Mouse (Mus musculus) ES-E14 (cell line): Measurements from ENCODE around the gene Adssl1. TPM values are rescaled to one million over a fixed set of nuclear protein-coding genes. Genes with fewer than 3 reads are reported as not detected.

Experiments
- DNase-seq: peaks from one replicate; pipeline ENCODE4 v3.0.0-alpha.2; 2013; ENCODE audit warnings: low read depth, low spot score
- H3K27ac ChIP-seq: 2 replicates; pipeline ENCODE4 v1.5.1; 2012; ENCODE audit warnings: low read depth, mild to moderate bottlenecking, low read length, moderate library complexity, mixed read lengths; ENCODE audit not compliant: poor library complexity, insufficient read depth, severe bottlenecking
- H3K36me3 ChIP-seq: 2 replicates; pipeline ENCODE4 v1.6.1; 2012; ENCODE audit warnings: mild to moderate bottlenecking, low read length, moderate library complexity, mixed read lengths; ENCODE audit not compliant: control insufficient read depth, poor library complexity, insufficient read depth, severe bottlenecking
- H3K4me1 ChIP-seq, 2 experiments: fragments of 150-350 bp in 1 of 2; sonication (generic) in 1 of 2; 2 replicates each; pipeline ENCODE4 v1.6.1; 2012; ENCODE audit warnings: low read length in 2 of 2, mild to moderate bottlenecking in 1 of 2, mixed read lengths in 1 of 2; ENCODE audit not compliant: control insufficient read depth in 2 of 2, insufficient read depth in 2 of 2, poor library complexity in 1 of 2
- H3K4me3 ChIP-seq, 2 experiments: fragments of 150-350 bp in 1 of 2; sonication (generic) in 1 of 2; 2 replicates each; pipeline ENCODE4 v1.5.1; 2012; ENCODE audit warnings: low read length in 2 of 2, low read depth in 1 of 2, mild to moderate bottlenecking in 1 of 2, mixed read lengths in 1 of 2; ENCODE audit not compliant: insufficient read depth in 1 of 2, poor library complexity in 1 of 2, severe bottlenecking in 1 of 2
- H3K9ac ChIP-seq: 2 replicates; pipeline ENCODE4 v1.6.1; 2012; ENCODE audit warnings: low read depth, mild to moderate bottlenecking, low read length, mixed read lengths; ENCODE audit not compliant: poor library complexity, insufficient read depth, severe bottlenecking
- H3K9me3 ChIP-seq: fragments of 150-350 bp; sonication (generic); 2 replicates; pipeline ENCODE4 v1.6.1; 2012; ENCODE audit warnings: low read depth, mild to moderate bottlenecking, low read length; ENCODE audit not compliant: control insufficient read depth, insufficient read depth
- CHD2 ChIP-seq: IDR thresholded peaks from 2 replicates; pipeline ENCODE4 v1.6.1; 2014; ENCODE audit warnings: mild to moderate bottlenecking, low read depth, low read length, inconsistent platforms
- HCFC1 ChIP-seq: IDR thresholded peaks from 2 replicates; pipeline ENCODE4 v1.6.1; 2012; ENCODE audit warnings: low read length, inconsistent platforms, borderline replicate concordance; ENCODE audit not compliant: insufficient read depth
- MAFK ChIP-seq: IDR thresholded peaks from 2 replicates; pipeline ENCODE4 v1.6.1; 2014; ENCODE audit warnings: mild to moderate bottlenecking, low read depth, low read length, inconsistent platforms; ENCODE audit not compliant: insufficient read depth
- ZC3H11A ChIP-seq: IDR thresholded peaks from 2 replicates; pipeline ENCODE4 v1.6.1; 2012; ENCODE audit warnings: low read depth, mild to moderate bottlenecking, inconsistent platforms, low read length, borderline replicate concordance
- ZNF384 ChIP-seq: IDR thresholded peaks from 2 replicates; pipeline ENCODE4 v1.6.1; 2012; ENCODE audit warnings: low read depth, low read length, inconsistent platforms
- in situ Hi-C, 2 experiments: fragments of 600-800 bp; cut with MboI; formaldehyde crosslinking; loops; one replicate each; pipeline ENCODE4 v1.15.1; 2025; ENCODE audit warnings: low sequenced_read_pairs in 2 of 2, inconsistent platforms in 1 of 2; ENCODE audit not compliant: unreplicated experiment in 2 of 2
- total RNA-seq: library from RNA; depleted of rRNA; stranded (reverse); fragments of 300-350 nt; gene quantifications from 2 replicates; pipeline ENCODE4 v1.2.3, GENCODE M21; 2012

Adssl1 gene
- total RNA-seq, 1 experiment, result 2.4 TPM

DNA sequence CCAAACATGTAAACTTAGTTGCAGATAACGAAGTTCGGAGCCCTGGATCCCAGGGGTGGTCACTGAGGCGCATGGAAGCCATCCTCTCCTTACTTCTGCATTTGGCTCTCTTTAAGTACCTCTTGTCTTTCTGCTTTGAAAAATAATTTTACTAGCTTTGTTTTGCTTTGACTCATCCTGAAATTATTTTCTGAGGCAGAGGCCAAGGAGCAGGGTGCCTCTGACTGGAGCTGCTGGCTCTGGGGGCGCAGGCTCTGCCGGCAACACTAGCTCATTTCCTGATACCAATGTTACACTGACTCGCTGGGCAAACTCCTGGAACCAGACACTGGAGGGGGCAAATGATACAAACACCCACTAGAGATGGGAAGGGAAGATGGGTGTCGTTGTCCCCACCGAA is 39.9 kb upstream of the Adssl1 start:
- Histone ChIP-seq H3K27ac (no peak overlapping the region), H3K4me1 (peaks cover 0 to 17% of the 10 kb centered on the region in 2 experiments; a peak in 3 of 4 replicates), H3K4me3 (no peak overlapping the region), H3K9me3 (no peaks in the 10 kb centered on the region), H3K36me3 (no peaks in the 10 kb centered on the region), H3K9ac (no peak overlapping the region)
- in situ Hi-C loops, result no loop called here
- no peak for DNase-seq
- TF ChIP-seq ZNF384, result no peak
- TF ChIP-seq HCFC1, result no peak
- no peak for TF ChIP-seq ZC3H11A
- no peak for TF ChIP-seq MAFK
- TF ChIP-seq CHD2, result no peak

DNA sequence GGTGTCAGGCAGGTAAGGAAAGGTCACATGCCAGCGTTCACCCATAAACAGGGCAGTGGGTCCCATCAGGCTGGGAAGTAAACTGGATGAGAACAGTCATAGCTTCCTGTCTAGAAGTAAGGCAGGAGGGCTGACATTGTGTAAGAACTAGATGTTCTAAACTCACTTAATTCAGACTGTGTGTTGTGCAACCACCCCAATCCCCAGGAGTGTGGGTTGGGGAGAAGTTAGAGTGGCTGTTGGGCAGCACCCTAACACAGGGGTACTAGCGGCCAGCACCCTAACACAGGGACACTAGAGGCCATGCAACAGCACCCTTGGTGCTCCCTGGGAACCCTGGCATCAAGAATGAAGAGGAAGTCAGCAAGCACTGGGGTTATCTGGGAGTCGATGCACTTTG is 38.7 kb upstream of the Adssl1 start:
- H3K4me3 ChIP-seq, result no peak overlapping the region
- DNase-seq, result no peak
- H3K36me3 ChIP-seq, result no peaks in the 10 kb centered on the region
- in situ Hi-C loops, result no loop called here
- H3K9me3 ChIP-seq, result no peaks in the 10 kb centered on the region
- peaks cover 0 to 13% of the 10 kb centered on the region in 2 experiments; a peak in 3 of 4 replicates for H3K4me1 ChIP-seq
- no peak for TF ChIP-seq ZNF384
- H3K9ac ChIP-seq, result no peak overlapping the region
- no peak overlapping the region for H3K27ac ChIP-seq

DNA sequence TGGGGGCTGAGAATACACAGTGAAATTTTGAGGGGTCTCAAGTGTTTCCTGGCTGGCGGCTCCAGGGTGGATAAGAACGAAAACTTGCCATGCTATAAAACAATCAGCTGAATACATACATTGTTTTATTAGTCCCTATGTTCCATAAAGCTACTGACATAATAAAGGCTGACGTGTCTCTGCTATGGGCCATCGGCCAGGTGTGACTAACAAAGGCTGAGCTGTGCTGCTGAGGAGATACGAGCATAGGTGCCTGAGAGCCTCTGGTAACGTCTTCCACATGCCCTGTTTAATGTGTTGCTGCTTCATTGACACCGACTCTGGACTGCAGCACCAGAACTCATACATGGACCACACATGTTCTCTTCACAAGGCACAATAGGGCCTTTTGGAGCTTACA is 34.9 kb upstream of the Adssl1 start:
- DNase-seq, result no peak
- in situ Hi-C loops, result no loop called here
- Histone ChIP-seq H3K9me3 (no peaks in the 10 kb centered on the region), H3K27ac (no peak overlapping the region), H3K4me1 (peaks cover 2 to 6% of the 10 kb centered on the region in 2 experiments; a peak in 1 of 4 replicates), H3K9ac (no peak overlapping the region), H3K4me3 (no peak overlapping the region), H3K36me3 (no peaks in the 10 kb centered on the region)
- no peak for TF ChIP-seq CHD2
- TF ChIP-seq ZNF384, result no peak
- no peak for TF ChIP-seq HCFC1
- no peak for TF ChIP-seq MAFK
- TF ChIP-seq ZC3H11A, result no peak

DNA sequence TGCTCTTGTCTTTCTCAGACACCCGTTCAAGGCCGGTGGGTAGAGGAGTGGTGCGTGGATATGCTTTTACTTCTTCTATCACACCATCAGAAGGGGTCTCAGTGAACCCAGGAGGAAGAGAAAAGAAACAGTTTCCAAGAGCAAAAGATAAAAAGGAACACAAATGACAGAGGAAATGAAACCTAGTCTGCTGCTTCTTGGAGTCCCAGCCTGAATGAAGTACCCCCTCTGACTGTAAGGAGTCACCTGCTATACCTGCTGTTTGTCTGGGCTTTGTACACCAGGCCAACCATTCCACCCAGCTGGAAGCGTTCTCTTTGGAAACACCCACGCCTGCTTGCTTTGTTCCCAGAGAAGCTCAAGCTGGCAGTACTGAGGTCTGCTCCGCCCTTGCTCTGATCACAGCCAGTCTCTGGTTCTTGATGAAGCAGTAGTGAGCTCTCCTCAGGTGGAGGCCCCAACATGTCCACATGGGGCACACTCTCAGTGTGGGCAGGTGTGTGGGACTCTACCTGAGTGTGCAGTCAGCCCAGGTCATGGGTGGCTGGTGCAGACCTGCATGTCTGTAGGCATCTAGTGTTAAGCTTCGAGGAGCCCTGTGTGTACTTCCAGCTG is 33.8 kb upstream of the Adssl1 start:
- TF ChIP-seq MAFK (no peak), CHD2 (no peak), ZNF384 (no peak), HCFC1 (no peak), ZC3H11A (no peak)
- no peak overlapping the region for H3K9ac ChIP-seq
- no peak for DNase-seq
- H3K27ac ChIP-seq, result no peak overlapping the region
- no peak overlapping the region for H3K4me3 ChIP-seq
- no peaks in the 10 kb centered on the region; the same call in 1 of the 2 replicates for H3K36me3 ChIP-seq
- in situ Hi-C loops, result no loop called here
- H3K9me3 ChIP-seq, result no peaks in the 10 kb centered on the region
- peaks cover 2 to 6% of the 10 kb centered on the region in 2 experiments; a peak in 1 of 4 replicates for H3K4me1 ChIP-seq
